Mouse (Mus musculus) right cerebral cortex, postnatal 25 days (tissue): ENCODE data around the gene Chrne.
A peak's percentile ranks its signal among the peaks of the same experiment; 100 is the strongest.

Source experiments
- DNase-seq: peaks from one replicate; pipeline ENCODE4 v3.0.0; 2022

The Chrne gene

GRCm38 (mm10) chr11:70623053-70623742 lies 4.2 kb upstream of the Chrne start:
- DNase-seq: no peak

- no peak for DNase-seq
Observed at GRCm38 (mm10) chr11:70621972-70622814, 3.2 kb upstream of the Chrne start.

DNA sequence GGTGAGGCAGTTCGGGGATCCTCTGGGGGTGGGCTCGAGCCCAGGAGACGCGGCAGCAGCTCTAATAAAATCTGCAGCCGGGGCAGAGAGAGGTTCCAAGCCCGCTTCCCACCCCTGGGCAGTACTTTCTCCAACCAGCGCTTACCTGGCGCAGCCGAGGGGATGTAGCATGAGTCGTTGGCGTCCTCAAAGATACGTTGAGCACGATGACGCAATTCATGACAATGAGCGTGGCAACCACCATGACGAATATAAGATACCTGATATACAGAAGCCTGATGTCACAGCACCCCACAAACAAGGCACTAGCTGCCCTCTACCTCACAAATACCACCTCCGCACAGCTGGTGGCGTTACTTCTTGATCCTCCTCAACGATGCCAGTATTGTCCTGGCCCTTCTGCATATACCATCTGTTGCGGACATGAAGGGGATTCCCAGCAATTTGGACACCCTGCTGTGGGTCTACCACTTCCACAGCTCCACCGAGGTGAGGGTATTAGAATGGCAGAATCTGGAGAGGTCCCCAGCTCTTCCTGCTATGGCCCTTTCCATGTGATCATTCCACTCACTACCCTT lies 3.4 kb downstream of the Chrne start, which contains the start of gene 4930544D05Rik:
Gene 4930544D05Rik, plus strand, starts transcription at position 333 of the 578 bp plus-strand sequence.
- no peak for DNase-seq

GRCm38 (mm10) chr11:70615074-70615473 lies 3.9 kb downstream of the Chrne start:
- no peak for DNase-seq

DNA sequence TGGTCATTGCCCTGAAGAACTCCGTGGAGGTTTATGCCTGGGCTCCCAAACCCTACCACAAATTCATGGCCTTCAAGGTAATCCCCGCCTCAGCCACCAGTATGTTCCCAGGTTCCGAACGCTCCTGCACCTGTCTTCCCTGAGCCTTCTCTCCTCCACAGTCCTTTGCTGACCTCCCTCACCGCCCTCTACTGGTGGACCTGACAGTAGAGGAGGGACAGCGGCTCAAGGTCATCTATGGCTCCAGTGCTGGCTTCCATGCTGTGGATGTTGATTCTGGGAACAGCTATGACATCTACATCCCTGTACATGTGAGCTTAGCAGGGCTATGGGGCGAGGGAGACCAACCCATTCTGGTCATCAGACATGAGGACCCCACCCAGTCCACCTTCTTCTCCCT lies 6.5 kb downstream of the Chrne start:
- no peak for DNase-seq

GRCm38 (mm10) chr11:70610752-70611151 lies 8.3 kb downstream of the Chrne start:
- no peak for DNase-seq

DNA sequence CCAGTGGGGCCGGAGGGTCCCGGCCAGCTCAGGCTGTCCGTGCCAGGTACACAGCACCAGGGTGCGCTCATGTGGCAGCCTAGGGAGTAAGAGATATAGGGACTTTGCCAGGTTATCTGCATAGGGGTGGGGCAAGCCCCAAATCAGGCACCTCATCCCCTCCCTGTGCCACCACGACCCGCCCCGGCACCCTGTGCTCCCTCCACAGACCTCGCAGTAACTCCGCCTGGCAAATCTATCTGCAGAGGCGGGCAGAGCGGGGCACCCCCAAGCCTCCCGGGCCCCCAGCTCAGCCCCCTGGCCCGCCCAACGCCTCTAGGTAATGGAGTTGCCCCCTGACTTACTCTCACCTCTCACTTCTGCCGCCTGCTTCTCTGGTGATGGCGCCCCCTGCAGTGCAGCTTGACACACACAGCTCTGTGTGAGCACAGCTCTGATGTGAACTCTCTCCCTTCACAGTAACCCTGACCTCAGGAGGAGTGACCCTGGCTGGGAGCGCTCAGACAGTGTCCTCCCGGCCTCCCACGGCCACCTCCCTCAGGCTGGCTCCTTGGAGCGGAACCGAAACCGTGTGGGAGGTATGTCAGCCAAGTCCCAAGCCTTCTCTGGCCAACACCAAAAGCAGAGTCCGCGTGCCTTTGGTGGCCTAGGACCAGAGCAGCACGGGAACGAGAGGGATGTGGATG lies 10.5 kb downstream of the Chrne start:
- DNase-seq: no peak

DNA sequence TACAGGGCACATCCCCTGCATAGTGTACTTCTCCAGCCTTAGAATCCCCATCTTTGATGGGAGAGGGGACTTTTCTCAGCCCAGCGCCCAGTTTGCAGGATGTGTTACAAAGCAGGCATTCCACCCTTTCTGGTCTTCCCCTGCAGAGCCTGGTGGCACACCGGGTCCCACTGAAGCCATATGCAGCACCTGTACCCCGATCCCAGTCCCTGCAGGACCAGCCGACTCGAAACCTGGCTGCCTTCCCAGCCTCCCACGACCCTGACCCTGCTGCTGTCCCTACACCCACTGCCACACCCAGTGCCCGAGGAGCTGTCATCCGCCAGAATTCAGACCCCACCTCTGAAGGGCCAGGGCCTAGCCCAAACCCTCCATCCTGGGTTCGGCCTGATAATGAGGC lies 11.4 kb downstream of the Chrne start:
- DNase-seq: no peak

DNA sequence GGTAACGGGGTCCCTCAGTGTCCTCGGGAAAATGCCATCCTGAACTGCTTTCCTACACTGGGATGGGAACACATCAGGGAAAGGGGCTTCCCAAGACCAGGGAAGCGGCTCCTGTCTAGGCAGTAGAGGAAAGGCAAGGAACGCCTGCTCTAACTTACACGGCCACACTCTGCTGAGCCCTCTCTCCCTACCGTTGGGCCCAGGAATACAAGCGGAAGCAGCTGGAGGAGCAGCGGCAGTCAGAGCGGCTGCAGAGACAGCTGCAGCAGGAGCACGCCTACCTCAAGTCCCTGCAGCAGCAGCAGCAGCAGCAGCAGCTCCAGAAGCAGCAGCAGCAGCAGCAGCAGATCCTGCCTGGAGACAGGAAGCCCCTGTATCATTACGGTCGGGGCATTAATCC lies 12.3 kb downstream of the Chrne start:
- no peak for DNase-seq

DNA sequence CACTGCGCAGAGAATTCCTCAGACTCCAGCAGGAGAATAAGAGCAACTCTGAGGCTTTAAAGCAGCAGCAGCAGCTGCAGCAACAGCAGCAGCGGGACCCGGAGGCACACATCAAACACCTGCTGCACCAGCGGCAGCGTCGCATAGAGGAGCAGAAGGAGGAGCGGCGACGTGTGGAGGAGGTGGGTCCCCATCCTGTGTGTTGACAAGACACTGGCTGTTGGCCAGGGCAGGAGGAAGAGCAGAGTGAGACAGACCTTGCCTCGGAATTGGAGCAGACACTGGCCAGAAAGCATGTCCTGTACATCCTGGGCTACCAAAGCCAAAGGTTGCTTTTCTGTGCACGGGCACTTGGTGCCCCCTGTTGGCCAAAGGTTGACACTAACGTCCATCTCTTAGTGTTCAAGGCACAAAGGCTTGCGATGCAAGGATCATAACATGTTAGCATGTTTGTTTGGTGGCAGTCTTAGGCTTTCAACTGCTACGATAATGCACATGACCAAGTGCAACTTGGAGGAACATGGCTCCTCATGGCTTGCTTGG lies 13.9 kb downstream of the Chrne start:
- peak; percentile 49 for DNase-seq

GRCm38 (mm10) chr11:70598451-70598953 lies 20.5 kb downstream of the Chrne start:
- no peak for DNase-seq

GRCm38 (mm10) chr11:70597301-70597700 lies 21.7 kb downstream of the Chrne start:
- DNase-seq: no peak

- DNase-seq: no peak
Observed at GRCm38 (mm10) chr11:70596094-70596493, 22.9 kb downstream of the Chrne start.

DNA sequence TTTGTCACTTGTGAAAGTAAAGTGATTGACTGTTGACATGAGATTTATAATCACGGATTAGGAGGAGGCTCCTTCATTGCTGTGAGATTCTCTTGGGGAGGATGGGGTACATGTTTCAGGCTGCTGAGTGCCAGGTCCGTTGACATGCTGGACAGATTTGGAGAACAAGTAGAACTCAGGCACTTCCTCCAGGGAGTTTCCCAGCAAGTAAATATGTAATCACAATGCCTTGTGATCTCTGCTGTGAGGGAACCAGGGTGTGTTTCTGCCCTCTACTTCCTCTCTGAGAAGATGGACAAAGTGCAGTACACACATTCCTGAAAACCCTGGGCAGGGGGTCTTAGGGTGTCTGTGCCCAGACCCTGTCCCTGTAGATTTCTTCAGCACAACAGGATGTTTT lies 23.4 kb downstream of the Chrne start:
- no peak for DNase-seq

DNA sequence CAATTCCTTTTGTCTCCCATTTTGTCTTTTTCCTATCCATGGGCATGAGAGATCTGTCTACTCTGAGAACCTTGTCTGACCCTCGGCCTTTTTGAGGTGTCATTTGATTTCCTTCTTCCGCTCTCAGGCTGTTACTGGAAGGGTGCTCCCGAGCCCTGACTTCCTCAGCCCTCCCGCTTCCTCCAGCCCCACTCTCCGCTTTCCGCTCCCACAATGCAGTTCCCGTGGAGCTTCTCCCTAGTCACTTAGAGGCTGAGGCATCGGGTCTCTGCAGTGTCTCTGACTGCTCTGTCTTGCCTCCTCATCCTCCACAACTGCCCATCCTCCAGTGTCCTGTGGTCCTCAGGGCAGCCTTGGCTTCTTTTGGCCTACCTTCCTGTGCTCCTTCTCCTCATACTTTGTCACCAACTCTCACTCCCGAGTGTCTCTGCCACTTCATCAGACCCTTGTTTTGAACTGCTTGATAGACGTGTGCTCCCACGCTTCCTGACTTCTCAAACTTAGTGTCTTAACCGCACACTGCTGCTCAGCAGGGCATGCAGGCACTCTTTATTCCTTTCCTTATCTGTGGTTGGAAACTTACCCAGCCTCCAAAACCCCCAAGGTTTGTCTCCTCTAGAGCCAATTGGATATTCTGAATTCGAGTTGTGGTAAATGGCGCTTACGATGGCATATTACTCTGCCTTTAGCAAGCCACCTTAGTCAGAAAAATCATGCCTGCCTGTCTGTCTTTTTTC lies 24.6 kb downstream of the Chrne start:
- DNase-seq: no peak

- DNase-seq: no peak
Observed at GRCm38 (mm10) chr11:70591733-70592132, 27.3 kb downstream of the Chrne start.

- DNase-seq: no peak
Observed at GRCm38 (mm10) chr11:70586954-70587353, 32.1 kb downstream of the Chrne start.

DNA sequence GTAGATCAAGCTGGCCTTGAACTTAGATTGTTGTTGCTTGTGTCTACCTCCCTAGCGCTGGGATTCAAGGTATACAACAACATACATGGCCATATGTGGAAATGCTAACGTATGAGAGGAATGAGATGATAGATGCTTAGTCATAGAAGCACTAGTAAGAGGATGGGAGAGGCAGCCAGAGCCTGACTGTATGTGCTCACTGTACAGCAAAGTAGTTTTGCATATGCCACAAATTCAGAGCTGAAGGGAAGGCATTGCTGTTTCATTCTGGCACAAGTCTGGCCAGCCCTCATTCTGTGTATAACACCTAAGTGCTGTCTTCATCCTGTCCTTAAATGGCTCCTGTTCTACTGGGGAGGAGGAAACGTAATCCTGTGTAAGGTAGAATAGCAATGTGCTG lies 32.8 kb downstream of the Chrne start:
- DNase-seq: no peak

- DNase-seq: no peak
Observed at GRCm38 (mm10) chr11:70585457-70585856, 33.6 kb downstream of the Chrne start.

DNA sequence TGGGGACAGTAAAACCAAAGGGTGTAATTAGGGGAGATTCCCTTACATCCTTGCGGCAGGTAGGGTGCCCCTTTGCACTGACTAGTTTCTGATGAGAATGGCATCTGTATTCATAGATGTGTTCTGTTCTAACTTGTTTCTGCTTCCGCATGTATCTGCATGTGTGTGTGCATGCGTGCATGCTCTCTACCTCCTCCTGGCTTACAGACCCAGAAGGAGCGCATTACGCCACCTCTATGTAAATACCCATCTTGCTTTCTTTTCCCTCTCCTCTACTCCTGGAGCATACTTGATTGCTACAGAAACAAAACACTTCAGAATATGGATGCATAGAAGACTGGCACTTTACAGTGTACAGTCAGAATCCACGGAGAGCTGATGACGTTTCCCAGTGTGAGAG lies 35.2 kb downstream of the Chrne start:
- DNase-seq: no peak

- DNase-seq: no peak
Observed at GRCm38 (mm10) chr11:70583022-70583714, 35.8 kb downstream of the Chrne start.
